Mouse (Mus musculus) bone marrow, adult 2 months (tissue): ENCODE measurements around the gene Kat7.

Experiments
- CTCF ChIP-seq: fragments of 200-500 bp; IDR thresholded peaks from 2 replicates; pipeline ENCODE4 v1.5.1; 2011; ENCODE audit warnings: low read length, control low read depth; ENCODE audit not compliant: control insufficient read depth, insufficient read depth
- POLR2A ChIP-seq: fragments of 200-500 bp; IDR thresholded peaks from 2 replicates; pipeline ENCODE4 v1.6.1; 2011; ENCODE audit warnings: low read depth, mild to moderate bottlenecking, control low read depth, low read length, borderline replicate concordance; ENCODE audit not compliant: control insufficient read depth

DNA sequence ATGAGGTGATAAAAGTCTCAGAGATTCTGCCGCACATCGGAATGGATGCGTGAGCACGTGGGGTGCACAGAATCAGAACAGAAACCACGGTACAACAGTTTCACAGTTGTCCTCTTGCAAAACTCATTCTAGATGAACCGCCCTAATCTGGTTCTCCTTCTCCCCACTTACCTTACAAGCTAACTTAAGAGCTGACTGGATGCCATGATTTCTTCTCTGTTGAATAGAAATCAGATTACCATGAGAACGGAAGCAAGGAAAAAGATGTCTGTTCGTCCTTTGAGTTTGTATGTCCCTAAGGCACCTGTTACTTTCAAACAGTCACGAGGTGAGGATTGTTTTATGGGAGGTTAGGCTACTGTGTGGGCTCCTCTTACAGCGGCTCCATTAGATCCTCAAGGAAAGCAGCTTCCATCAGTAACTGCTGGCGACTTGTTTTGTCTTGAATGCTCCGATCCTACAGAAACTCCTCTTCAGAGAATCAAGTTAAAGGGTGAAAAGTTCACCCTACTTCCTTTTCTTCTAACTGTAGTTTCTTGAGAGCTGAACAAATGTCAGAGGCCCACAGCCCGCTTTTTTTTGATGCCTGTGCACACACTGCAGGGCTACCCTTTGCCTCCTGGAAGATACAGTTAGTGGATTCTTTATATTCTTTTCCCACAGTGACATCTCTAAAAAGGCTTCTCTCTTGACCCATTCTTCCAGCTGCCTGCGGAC, 44.3 kb upstream of the Kat7 start:
- no peak for TF ChIP-seq CTCF
- no peak for TF ChIP-seq POLR2A
